Mouse (Mus musculus): ENCODE measurements around the gene Ndrg3.
"Not testable (repeated sequence)": the region's sequence is repeated elsewhere in the genome, so short reads cannot be mapped to it uniquely, and the experiment has no call there.

GRCm38 (mm10) chr2:156925075-156925474 lies 66.8 kb downstream of the Ndrg3 start:
- TF ChIP-seq CTCF (IDR thresholded peaks at IDR 0.05; ENCODE audit: low read depth, low read length); POLR2AphosphoS5 (IDR thresholded peaks at IDR 0.05; ENCODE audit: insufficient replicate concordance, low read depth, low read length): not testable (repeated sequence)

All from G1E (cell line).